Mouse (Mus musculus) MEL (cell line): ENCODE measurements around the gene Notch4. TPM values are rescaled to one million over a fixed set of nuclear protein-coding genes. Genes with fewer than 3 reads are reported as not detected.
"Not testable (repeated sequence)": the region's sequence is repeated elsewhere in the genome, so short reads cannot be mapped to it uniquely, and the experiment has no call there.

Source experiments
- DNase-seq: peaks from one replicate; pipeline ENCODE4 v3.0.0; 2011; ENCODE audit warnings: low read depth, low spot score
- H3K27ac ChIP-seq: 2 replicates; pipeline ENCODE4 v1.5.1; 2012; ENCODE audit warnings: low read depth, mild to moderate bottlenecking, control low read depth, low read length, moderate library complexity; ENCODE audit not compliant: control insufficient read depth
- H3K27me3 ChIP-seq, 2 experiments: fragments of 150-350 bp in 1 of 2; sonication (generic) in 1 of 2; 2 replicates each; pipeline ENCODE4 v1.6.1; 2012; ENCODE audit warnings: low read length in 2 of 2, mild to moderate bottlenecking in 2 of 2, improper control_type of control experiment in 1 of 2, moderate library complexity in 1 of 2; ENCODE audit not compliant: insufficient read depth in 2 of 2, control insufficient read depth in 1 of 2
- H3K36me3 ChIP-seq, 2 experiments: 2 replicates each; pipeline ENCODE4 v1.6.1; 2012 to 2014; ENCODE audit warnings: low read length in 2 of 2, improper control_type of control experiment in 1 of 2, inconsistent platforms in 1 of 2, mild to moderate bottlenecking in 1 of 2; ENCODE audit not compliant: insufficient read depth in 2 of 2, control insufficient read depth in 1 of 2
- H3K4me1 ChIP-seq, 2 experiments: fragments of 150-350 bp in 1 of 2; sonication (generic) in 1 of 2; 2 replicates each; pipeline ENCODE4 v1.6.1; 2012; ENCODE audit warnings: low read length in 2 of 2, improper control_type of control experiment in 1 of 2, mild to moderate bottlenecking in 1 of 2; ENCODE audit not compliant: insufficient read depth in 2 of 2, control insufficient read depth in 1 of 2
- H3K4me3 ChIP-seq, 2 experiments: fragments of 150-350 bp in 1 of 2; sonication (generic) in 1 of 2; 2 replicates each; pipeline ENCODE4 v1.5.1; 2012; ENCODE audit warnings: low read depth in 2 of 2, low read length in 2 of 2, mild to moderate bottlenecking in 2 of 2, moderate library complexity in 2 of 2, control low read depth in 1 of 2, improper control_type of control experiment in 1 of 2; ENCODE audit not compliant: control insufficient read depth in 1 of 2, insufficient read depth in 1 of 2
- H3K79me2 ChIP-seq: 2 replicates; pipeline ENCODE4 v1.6.1; 2012; ENCODE audit warnings: mild to moderate bottlenecking, low read length, moderate library complexity; ENCODE audit not compliant: control insufficient read depth, poor library complexity, insufficient read depth
- H3K9ac ChIP-seq: 2 replicates; pipeline ENCODE4 v1.6.1; 2012; ENCODE audit warnings: low read depth, mild to moderate bottlenecking, control low read depth, low read length, moderate library complexity; ENCODE audit not compliant: control insufficient read depth, poor library complexity, severe bottlenecking
- H3K9me3 ChIP-seq: fragments of 150-350 bp; sonication (generic); replicated peaks from 2 replicates; pipeline ENCODE4 v1.6.1; 2012; ENCODE audit warnings: mild to moderate bottlenecking, low read length, improper control_type of control experiment, moderate library complexity; ENCODE audit not compliant: insufficient read depth
- CTCF ChIP-seq, 3 experiments: IDR thresholded peaks in 2 of 3; conservative IDR thresholded peaks in 1 of 3; 2 replicates each; pipeline ENCODE4 v1.5.1; 2011 to 2012; ENCODE audit warnings: low read length in 3 of 3, low read depth in 2 of 3, mild to moderate bottlenecking in 2 of 3, improper control_type of control experiment in 1 of 3, inconsistent platforms in 1 of 3, mixed read lengths in 1 of 3, moderate library complexity in 1 of 3; ENCODE audit not compliant: control insufficient read depth in 1 of 3, insufficient read depth in 1 of 3, poor library complexity in 1 of 3, severe bottlenecking in 1 of 3
- E2F4 ChIP-seq: IDR thresholded peaks from 2 replicates; pipeline ENCODE4 v1.6.1; 2011; ENCODE audit warnings: low read depth, low read length, improper control_type of control experiment, borderline replicate concordance
- EP300 ChIP-seq, 2 experiments: IDR thresholded peaks; 2 replicates each; pipeline ENCODE4 v1.6.1; 2011; ENCODE audit warnings: improper control_type of control experiment in 2 of 2, low read length in 2 of 2, low read depth in 1 of 2, mild to moderate bottlenecking in 1 of 2
- GABPA ChIP-seq: IDR thresholded peaks from 2 replicates; pipeline ENCODE4 v1.6.1; 2012; ENCODE audit warnings: low read depth, mild to moderate bottlenecking, inconsistent platforms, low read length, improper control_type of control experiment, moderate library complexity
- HCFC1 ChIP-seq: IDR thresholded peaks from 2 replicates; pipeline ENCODE4 v1.6.1; 2012; ENCODE audit warnings: low read depth, mild to moderate bottlenecking, inconsistent platforms, low read length, improper control_type of control experiment, moderate library complexity
- JUND ChIP-seq: IDR thresholded peaks from 2 replicates; pipeline ENCODE4 v1.6.1; 2011; ENCODE audit warnings: low read depth, mild to moderate bottlenecking, improper control_type of control experiment, low read length
- MAFK ChIP-seq: IDR thresholded peaks from 2 replicates; pipeline ENCODE4 v1.6.1; 2011; ENCODE audit warnings: low read depth, mild to moderate bottlenecking, low read length, improper control_type of control experiment, borderline replicate concordance
- MAX ChIP-seq: IDR thresholded peaks from 2 replicates; pipeline ENCODE4 v1.6.1; 2011; ENCODE audit warnings: low read length, improper control_type of control experiment
- MAZ ChIP-seq: IDR thresholded peaks from 2 replicates; pipeline ENCODE4 v1.6.1; 2012; ENCODE audit warnings: low read depth, mild to moderate bottlenecking, inconsistent platforms, low read length, improper control_type of control experiment
- MEF2A ChIP-seq: IDR thresholded peaks from 2 replicates; pipeline ENCODE4 v1.6.1; 2014; ENCODE audit warnings: low read depth, mild to moderate bottlenecking, inconsistent platforms, low read length, improper control_type of control experiment; ENCODE audit not compliant: poor library complexity, insufficient replicate concordance, severe bottlenecking; ENCODE audit errors: extremely low read depth
- MYB ChIP-seq: IDR thresholded peaks from 2 replicates; pipeline ENCODE4 v1.6.1; 2011; ENCODE audit warnings: mild to moderate bottlenecking, low read depth, low read length, improper control_type of control experiment
- MYC ChIP-seq: IDR thresholded peaks from 2 replicates; pipeline ENCODE4 v1.6.1; 2011; ENCODE audit warnings: low read depth, mild to moderate bottlenecking, low read length, improper control_type of control experiment, moderate library complexity
- POLR2AphosphoS2 ChIP-seq: IDR thresholded peaks from 2 replicates; pipeline ENCODE4 v1.6.1; 2011; ENCODE audit warnings: low read length, improper control_type of control experiment
- POLR2AphosphoS5 ChIP-seq: IDR thresholded peaks from 2 replicates; pipeline ENCODE4 v1.6.1; 2012; ENCODE audit warnings: low read depth, borderline replicate concordance, mild to moderate bottlenecking, inconsistent platforms, low read length, moderate library complexity, mixed read lengths
- RAD21 ChIP-seq: IDR thresholded peaks from 2 replicates; pipeline ENCODE4 v1.6.1; 2011; ENCODE audit warnings: mild to moderate bottlenecking, low read depth, low read length, improper control_type of control experiment
- RCOR1 ChIP-seq: IDR thresholded peaks from 2 replicates; pipeline ENCODE4 v1.6.1; 2012; ENCODE audit warnings: low read depth, mild to moderate bottlenecking, inconsistent platforms, low read length, improper control_type of control experiment
- TBP ChIP-seq: IDR thresholded peaks from 2 replicates; pipeline ENCODE4 v1.8.0; 2011; ENCODE audit warnings: low read depth, low read length, improper control_type of control experiment
- TCF12 ChIP-seq: IDR thresholded peaks from 2 replicates; pipeline ENCODE4 v1.6.1; 2014; ENCODE audit warnings: low read depth, mild to moderate bottlenecking, inconsistent platforms, low read length, improper control_type of control experiment, moderate library complexity
- USF2 ChIP-seq, 2 experiments: IDR thresholded peaks; 2 replicates each; pipeline ENCODE4 v1.6.1; 2011 to 2012; ENCODE audit warnings: improper control_type of control experiment in 2 of 2, low read length in 2 of 2, borderline replicate concordance in 1 of 2, inconsistent platforms in 1 of 2, low read depth in 1 of 2, mild to moderate bottlenecking in 1 of 2; ENCODE audit not compliant: insufficient read depth in 1 of 2
- ZKSCAN1 ChIP-seq: IDR thresholded peaks from 2 replicates; pipeline ENCODE4 v1.6.1; 2012; ENCODE audit warnings: low read depth, mild to moderate bottlenecking, inconsistent platforms, low read length, improper control_type of control experiment, moderate library complexity
- ZMIZ1 ChIP-seq: IDR thresholded peaks from 2 replicates; pipeline ENCODE4 v1.6.1; 2012; ENCODE audit warnings: low read depth, mild to moderate bottlenecking, inconsistent platforms, low read length, improper control_type of control experiment, moderate library complexity
- polyA plus RNA-seq, 2 experiments: library from polyadenylated mRNA; stranded (reverse) in 1 of 2; unstranded in 1 of 2; fragments of >175 nt in 1 of 2; fragments of >200 nt in 1 of 2; gene quantifications; 2 replicates each; pipeline versions ENCODE4 v1.2.1 to v1.2.4; 2012; ENCODE audit warnings: low replicate concordance in 2 of 2, low read depth in 1 of 2; ENCODE audit not compliant: insufficient read length in 2 of 2, insufficient read depth in 1 of 2, missing spikeins in 1 of 2
- total RNA-seq: library from RNA; depleted of rRNA; stranded (reverse); fragments of 300-350 nt; gene quantifications from 2 replicates; pipeline ENCODE4 v1.2.3, GENCODE M21; 2012

Gene Notch4
- total and polyA plus RNA-seq, 3 experiments: 0.15 to 21.9 (median 0.33) TPM

DNA sequence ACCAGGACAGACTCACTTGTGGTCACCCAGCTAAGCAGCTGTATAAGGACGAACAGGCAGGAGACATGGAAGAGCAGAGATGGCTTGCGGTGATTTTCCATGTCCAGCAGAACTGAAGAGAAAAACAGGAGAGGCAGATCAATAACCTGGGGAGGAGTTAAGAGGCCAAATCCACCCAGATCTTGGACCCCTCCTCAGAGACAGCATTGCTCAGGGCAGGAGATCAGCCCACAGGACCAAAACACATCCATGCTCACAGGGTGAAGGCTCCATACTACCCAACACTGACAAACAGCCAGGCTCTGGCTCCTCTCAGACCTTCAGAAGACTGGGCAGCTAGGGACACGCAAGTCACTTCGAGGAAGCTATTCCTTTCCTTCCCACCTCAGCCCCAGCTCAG lies 46.8 kb upstream of the Notch4 start, which contains the start of gene Btnl6:
Btnl6 (minus strand) TSS at position 101 of the 400 bp plus-strand sequence.
- H3K4me1 ChIP-seq: no peaks in the 10 kb centered on the region
- H3K4me3 ChIP-seq: no peak within 1 kb of the TSS
- no peak for TF ChIP-seq RCOR1
- no peaks in the 10 kb centered on the region for H3K36me3 ChIP-seq
- H3K27ac ChIP-seq: no peak within 1 kb of the TSS
- H3K27me3 ChIP-seq: no peaks in the 10 kb centered on the region
- H3K79me2 ChIP-seq: no peaks in the 10 kb centered on the region
- no peak for DNase-seq
- no peaks in the 10 kb centered on the region for H3K9me3 ChIP-seq
- no peak within 1 kb of the TSS for H3K9ac ChIP-seq

DNA sequence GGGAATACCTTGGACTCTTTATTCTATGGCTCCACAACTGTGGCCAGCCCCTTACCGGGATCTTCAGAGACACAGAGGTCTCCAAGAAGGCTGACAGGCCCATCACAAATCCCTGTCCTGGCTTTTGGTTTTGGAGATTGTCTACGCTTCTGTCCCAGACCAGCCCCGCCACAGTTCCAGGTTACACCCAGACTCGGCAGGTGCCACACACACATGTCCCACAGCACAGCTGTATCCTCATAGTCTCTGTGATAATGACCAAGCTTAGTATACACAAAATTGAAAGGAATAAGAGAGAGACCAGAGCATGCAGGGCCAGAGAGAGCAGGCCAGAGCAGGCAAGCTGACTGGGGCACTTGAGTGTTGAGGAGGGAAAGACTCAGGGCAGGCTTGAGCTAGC lies 46.3 kb upstream of the Notch4 start:
- no peaks in the 10 kb centered on the region for H3K9me3 ChIP-seq
- H3K4me3 ChIP-seq: no peak overlapping the region
- TF ChIP-seq CTCF (IDR thresholded peaks at IDR 0.05 in 2 of 3, conservative IDR thresholded peaks at IDR 0.05 in 1 of 3; ENCODE audit: control insufficient read depth in 1 of 3, insufficient read depth in 1 of 3, low read depth in 2 of 3, low read length in 3 of 3, poor library complexity in 1 of 3, severe bottlenecking in 1 of 3) (no peak), MAFK (no peak), MAZ (no peak), MYC (no peak), ZKSCAN1 (no peak), TBP (no peak), POLR2AphosphoS5 (no peak), RCOR1 (no peak), POLR2AphosphoS2 (no peak)

DNA sequence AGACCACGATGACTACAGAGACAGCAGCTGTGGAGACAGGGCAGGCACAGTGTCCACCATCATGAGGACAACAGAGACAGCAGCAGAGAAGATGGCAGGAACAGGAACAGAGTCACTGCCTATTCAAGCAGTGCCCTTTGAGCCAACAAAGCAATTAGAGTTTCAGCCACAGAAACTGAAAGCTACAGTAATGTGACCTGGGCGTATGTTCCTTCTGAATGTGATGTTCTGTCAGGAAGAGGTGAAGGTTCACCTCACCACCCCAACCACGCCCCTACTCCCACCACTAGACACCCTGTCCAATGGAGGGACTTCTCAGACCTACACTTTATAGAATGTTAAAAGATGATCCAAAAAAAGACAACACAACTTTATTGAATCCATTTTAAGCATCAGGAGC lies 45.5 kb upstream of the Notch4 start:
- not testable (repeated sequence) for H3K36me3 ChIP-seq, H3K9me3 ChIP-seq, H3K4me3 ChIP-seq, H3K4me1 ChIP-seq, H3K79me2 ChIP-seq, H3K9ac ChIP-seq, DNase-seq, H3K27ac ChIP-seq, H3K27me3 ChIP-seq

More for the DNA sequence above, 46.3 kb upstream of the Notch4 start:
- H3K27me3 ChIP-seq: no peaks in the 10 kb centered on the region
- no peak for DNase-seq
- H3K27ac ChIP-seq: no peak overlapping the region
- no peaks in the 10 kb centered on the region for H3K4me1 ChIP-seq
- H3K9ac ChIP-seq: no peak overlapping the region
- no peaks in the 10 kb centered on the region for H3K79me2 ChIP-seq
- H3K36me3 ChIP-seq: no peaks in the 10 kb centered on the region

DNA sequence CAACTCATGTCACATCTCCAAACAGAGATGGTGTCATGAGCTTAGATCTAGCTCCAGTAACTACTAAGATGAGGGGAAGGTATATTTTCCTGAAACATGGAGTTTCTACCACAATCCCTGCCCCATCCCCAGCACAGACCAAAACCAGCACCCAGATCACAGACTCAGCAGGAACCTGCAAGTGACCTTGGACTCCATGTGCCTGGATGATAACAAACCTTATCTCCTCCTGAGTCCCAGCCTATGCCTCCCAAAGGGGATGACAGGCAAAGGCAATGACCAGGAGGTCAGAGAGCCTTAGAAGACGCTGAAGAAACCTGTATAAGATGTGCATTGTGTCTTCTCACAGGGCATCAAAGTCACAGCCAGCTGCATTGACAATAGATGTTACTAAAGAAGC lies 45.1 kb upstream of the Notch4 start:
- Histone ChIP-seq H3K36me3 (no peaks in the 10 kb centered on the region), H3K27me3 (no peaks in the 10 kb centered on the region), H3K9ac (no peak overlapping the region), H3K79me2 (no peaks in the 10 kb centered on the region), H3K4me3 (no peak overlapping the region), H3K9me3 (no peaks in the 10 kb centered on the region), H3K27ac (no peak overlapping the region), H3K4me1 (no peaks in the 10 kb centered on the region)
- DNase-seq: no peak
- TF ChIP-seq RAD21: no peak
- no peak for TF ChIP-seq MYB
- TF ChIP-seq RCOR1: no peak
- no peak for TF ChIP-seq POLR2AphosphoS2
- no peak for TF ChIP-seq MAZ
- TF ChIP-seq EP300 (IDR thresholded peaks at IDR 0.05; ENCODE audit: low read depth in 1 of 2, low read length in 2 of 2): no peak
- TF ChIP-seq ZMIZ1: no peak
- no peak for TF ChIP-seq GABPA
- TF ChIP-seq E2F4: no peak
- TF ChIP-seq TCF12: no peak
- TF ChIP-seq HCFC1: no peak
- no peak for TF ChIP-seq MEF2A
- TF ChIP-seq USF2 (IDR thresholded peaks at IDR 0.05; ENCODE audit: borderline replicate concordance in 1 of 2, insufficient read depth in 1 of 2, low read depth in 1 of 2, low read length in 2 of 2): no peak
- no peak for TF ChIP-seq JUND
- TF ChIP-seq MAX: no peak
